Mouse (Mus musculus): ENCODE measurements around the gene 0610010F05Rik.
"Not testable (repeated sequence)": the region's sequence is repeated elsewhere in the genome, so short reads cannot be mapped to it uniquely, and the experiment has no call there.

Gene 0610010F05Rik

DNA sequence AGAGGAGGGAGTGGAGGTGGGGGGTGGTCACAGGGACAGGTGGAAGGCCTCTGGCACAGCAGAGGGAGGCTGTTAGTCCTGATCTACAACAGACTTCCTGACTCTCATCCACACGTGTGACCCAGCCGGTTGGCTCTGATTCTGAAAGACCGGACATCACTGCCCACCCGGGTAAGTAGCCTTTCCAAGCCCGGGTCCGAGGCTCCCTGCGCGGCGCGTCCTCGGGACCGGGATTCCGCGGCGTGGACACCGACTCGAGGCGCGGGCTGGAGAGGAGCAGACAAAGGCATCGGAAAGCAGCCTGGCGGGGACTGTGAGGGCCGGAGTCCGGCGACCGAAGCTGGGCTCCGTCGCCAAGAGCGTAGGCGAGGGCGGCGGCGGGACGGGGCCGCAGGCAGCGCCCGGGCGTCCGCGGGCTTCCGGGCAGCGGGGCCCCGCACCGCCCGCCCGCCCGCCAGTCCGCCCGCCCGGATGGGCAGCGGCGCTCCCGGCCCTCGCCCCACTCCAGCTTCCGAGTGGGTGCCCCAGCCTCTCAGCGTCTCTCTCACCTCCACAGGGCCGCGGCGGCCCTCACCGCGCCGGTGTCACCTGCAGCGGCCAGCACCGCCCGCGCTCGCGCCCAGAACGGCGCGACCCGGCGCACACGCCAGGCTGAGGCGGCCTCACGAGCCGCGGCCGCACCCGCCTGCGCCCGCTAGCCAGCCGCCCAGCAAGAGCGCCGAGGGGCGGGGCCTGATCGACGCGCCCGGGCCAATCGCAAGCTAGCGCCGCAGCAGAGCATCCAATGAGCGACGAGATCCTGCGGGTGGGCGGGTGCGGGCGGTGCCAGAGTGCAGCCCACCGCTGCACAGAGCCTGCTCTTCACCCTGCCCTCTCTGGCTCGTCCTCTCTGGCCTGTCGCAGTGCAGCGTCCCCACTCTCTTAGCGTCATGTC is at the start of gene 0610010F05Rik:
Gene 0610010F05Rik, minus strand, starts transcription at position 695 of the 934 bp plus-strand sequence.
- peak; percentile 91 to 92 for DNase-seq (ENCODE audit: low spot score in 2 of 2)

GRCm38 (mm10) chr11:23682561-23682960 is 49.1 kb upstream of the 0610010F05Rik start:
- no peak for DNase-seq (ENCODE audit: low spot score in 2 of 2)

GRCm38 (mm10) chr11:23680435-23680950 is 47.1 kb upstream of the 0610010F05Rik start:
- DNase-seq (ENCODE audit: low spot score in 2 of 2) = no peak

GRCm38 (mm10) chr11:23679044-23679642 is 45.7 kb upstream of the 0610010F05Rik start:
- peak; percentile 45 to 73 for DNase-seq (ENCODE audit: low spot score in 2 of 2)

GRCm38 (mm10) chr11:23676100-23676499 is 42.7 kb upstream of the 0610010F05Rik start:
- no peak for DNase-seq (ENCODE audit: low spot score in 2 of 2)

DNA sequence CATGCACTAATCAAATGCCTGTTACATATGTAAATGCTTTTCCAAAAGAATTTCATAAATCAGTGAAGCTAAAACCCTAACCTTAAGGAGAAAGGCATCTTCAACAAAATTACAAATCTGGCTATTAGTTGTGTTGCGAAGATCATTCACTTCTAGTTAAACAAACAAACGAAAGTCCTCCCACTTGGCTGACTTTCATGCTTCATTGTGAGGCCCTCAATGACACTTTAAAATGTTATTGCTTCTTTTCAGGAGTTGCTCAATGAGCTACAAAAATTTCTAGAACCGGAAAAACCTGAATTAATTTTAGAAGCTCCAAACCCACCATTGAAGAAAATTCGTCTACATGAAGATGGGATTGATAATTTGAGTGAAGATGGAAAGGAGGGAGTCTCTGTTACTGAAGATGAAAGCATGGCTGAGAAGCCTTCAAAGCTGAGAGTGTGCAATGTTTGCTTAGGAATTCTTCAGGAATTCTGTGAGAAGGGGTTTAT is 38.9 kb upstream of the 0610010F05Rik start:
- DNase-seq (ENCODE audit: low spot score in 2 of 2) = no peak

DNA sequence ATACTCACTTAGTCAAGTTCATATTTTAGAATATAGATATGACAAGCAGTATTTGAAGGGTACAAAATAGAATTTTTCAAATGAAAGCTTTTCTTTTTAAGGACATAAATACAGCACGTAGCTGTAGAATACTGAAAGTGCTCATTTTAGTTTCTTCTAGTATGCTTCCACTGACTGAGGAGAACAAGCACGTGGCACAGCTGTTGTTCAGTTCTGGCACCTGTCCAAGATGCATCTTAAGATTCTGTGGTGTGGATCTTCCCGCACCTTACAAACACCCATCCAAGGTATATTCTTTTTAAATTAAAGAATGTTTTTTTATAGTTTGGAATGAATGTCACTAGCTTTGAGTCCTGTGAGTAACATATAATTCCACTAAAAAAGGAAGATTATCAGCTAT is 33.7 kb upstream of the 0610010F05Rik start:
- DNase-seq (ENCODE audit: low spot score in 2 of 2) = peak; percentile 36 to 42

DNA sequence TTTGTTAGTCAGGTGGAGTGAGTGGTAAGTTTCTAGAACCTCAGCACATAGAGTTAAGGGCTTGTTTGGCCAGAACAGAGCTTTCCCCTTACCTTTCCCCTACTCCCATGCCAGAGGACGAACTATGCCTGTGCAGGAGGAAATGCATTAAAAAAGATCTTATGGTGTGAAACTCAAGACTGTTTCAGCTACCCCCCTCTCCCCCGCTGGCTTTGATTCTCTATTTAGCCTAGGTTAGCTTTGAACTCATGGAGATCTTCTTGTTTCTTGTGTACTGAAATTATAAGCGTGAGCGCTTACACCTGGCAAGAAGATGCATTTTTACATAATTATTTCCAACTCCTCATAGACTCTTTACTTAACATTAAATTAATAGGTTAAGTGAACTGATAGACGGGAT is 33.1 kb upstream of the 0610010F05Rik start:
- no peak for DNase-seq (ENCODE audit: low spot score in 2 of 2)

DNA sequence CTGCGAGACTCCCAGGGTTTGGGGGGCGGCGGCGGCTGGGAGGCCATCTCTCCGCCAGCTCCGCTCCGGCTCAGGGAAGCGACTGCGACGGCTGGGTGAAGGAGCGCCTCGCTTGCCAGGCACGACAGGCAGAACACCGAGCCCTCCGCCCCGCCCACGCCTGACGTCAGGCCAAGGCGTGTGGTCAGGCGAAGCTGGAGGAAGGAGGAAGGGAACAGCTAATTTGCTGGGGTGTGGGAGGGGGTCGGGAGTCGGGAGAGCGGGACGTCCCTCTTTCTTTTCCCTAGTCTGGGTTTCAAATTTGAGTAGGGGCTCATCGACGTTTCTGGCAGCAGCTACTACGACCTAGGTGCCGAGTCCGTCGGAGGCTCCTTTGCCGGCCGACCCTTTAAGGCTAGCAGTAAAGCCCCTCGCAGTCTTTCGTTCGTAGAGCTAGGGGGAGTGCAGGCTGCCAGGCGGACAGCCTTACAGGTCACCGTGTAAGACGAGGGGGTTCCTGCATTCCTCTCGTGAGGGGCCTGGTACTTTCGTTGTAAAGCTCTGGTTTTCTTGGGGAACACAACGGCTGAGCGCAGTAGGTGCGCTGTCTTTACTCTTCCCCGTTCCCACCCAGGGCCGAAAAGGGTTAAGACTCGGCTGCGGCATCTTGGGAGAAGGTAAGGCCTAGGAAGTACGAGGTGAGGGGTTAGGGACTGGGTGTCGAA is 32.5 kb upstream of the 0610010F05Rik start, which contains the start of gene Pex13:
Gene Pex13, minus strand, starts transcription at position 162 of the 704 bp plus-strand sequence.
- peak; percentile 96 for DNase-seq (ENCODE audit: low spot score in 2 of 2)

GRCm38 (mm10) chr11:23665311-23665786 is 31.9 kb upstream of the 0610010F05Rik start, which contains the start of gene Pus10:
Pus10 (plus strand) TSS chr11:23665674.
- DNase-seq (ENCODE audit: low spot score in 2 of 2) = no peak

GRCm38 (mm10) chr11:23664232-23664631 is 30.8 kb upstream of the 0610010F05Rik start:
- DNase-seq (ENCODE audit: low spot score in 2 of 2) = no peak

DNA sequence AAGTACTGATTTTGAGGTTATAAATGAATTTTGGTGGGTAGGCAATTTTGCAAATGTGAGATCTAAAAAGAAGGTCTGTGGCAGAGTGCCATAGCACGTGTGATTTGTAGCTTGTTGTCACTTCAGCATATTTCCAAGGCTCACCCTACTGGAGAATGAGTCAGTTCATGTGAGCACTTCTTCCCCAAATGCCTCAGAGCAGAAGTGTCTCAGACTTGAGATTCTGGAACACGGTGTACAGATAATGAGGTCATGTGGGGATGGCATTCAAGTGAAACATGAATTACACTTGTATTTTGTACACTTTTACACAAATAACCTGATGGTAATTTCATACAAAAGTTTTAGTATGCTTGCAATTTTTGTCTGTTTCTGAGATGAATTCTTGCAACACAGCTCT is 24.4 kb upstream of the 0610010F05Rik start:
- DNase-seq (ENCODE audit: low spot score in 2 of 2) = no peak

GRCm38 (mm10) chr11:23653666-23654065 is 20.2 kb upstream of the 0610010F05Rik start:
- DNase-seq (ENCODE audit: low spot score in 2 of 2) = no peak

GRCm38 (mm10) chr11:23647835-23648234 is 14.4 kb upstream of the 0610010F05Rik start:
- DNase-seq (ENCODE audit: low spot score in 2 of 2) = no peak

GRCm38 (mm10) chr11:23647431-23647830 is 14.0 kb upstream of the 0610010F05Rik start:
- DNase-seq (ENCODE audit: low spot score in 2 of 2) = no peak

- DNase-seq (ENCODE audit: low spot score in 2 of 2) = peak in 1 of 2 experiments; percentile 26
These were observed 1.1 kb upstream of the 0610010F05Rik start for GRCm38 (mm10) chr11:23634573-23634972.

DNA sequence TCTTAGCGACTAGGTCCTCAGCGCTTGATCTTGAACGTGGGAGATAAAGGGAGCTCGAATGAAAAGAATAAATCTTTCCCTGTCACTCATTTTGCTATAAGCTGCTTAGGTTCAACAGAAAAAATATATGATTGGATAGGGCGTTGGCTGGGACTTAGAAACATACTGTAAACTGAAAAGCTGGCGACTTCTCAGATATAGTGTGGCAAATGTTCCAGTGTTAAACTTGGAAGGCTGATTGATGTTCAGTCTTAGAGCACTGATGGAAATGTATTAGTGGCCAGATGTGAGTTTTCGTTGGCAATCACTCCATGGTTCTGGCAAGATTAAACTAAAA is 408 bp upstream of the 0610010F05Rik start:
- DNase-seq (ENCODE audit: low spot score in 2 of 2) = no peak

GRCm38 (mm10) chr11:23630664-23631063 is 2.8 kb downstream of the 0610010F05Rik start:
- DNase-seq (ENCODE audit: low spot score in 2 of 2) = no peak

GRCm38 (mm10) chr11:23618995-23619394 is 14.4 kb downstream of the 0610010F05Rik start:
- DNase-seq (ENCODE audit: low spot score in 2 of 2) = no peak

GRCm38 (mm10) chr11:23614546-23614945 is 18.9 kb downstream of the 0610010F05Rik start:
- no peak for DNase-seq (ENCODE audit: low spot score in 2 of 2)

- DNase-seq (ENCODE audit: low spot score in 2 of 2) = not testable (repeated sequence)
These were observed 26.1 kb downstream of the 0610010F05Rik start for GRCm38 (mm10) chr11:23607291-23607690.

DNA sequence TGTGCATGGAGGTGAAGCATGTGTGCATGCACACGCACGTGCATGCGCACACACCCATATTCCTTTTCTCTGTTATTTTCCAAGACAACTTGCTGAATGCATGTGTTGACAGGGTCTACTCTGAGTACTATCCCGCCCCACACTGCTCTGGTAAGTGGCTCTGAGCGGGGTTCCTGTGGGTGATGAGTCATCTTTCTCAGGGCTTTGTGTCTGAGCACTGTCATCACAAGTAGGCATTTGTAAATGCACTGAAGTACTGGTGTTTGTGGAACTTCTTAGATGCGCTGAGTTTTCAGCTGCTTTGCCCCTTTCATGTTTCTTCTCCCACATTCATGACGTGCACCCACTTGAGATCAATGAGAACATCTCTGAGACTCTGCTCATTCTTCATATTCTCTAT is 63.3 kb downstream of the 0610010F05Rik start:
- DNase-seq (ENCODE audit: low spot score in 2 of 2) = no peak

All from right cerebral cortex, postnatal 10 days (tissue).